Mouse (Mus musculus) cerebellum, adult 11-12 months (tissue): ENCODE data around the gene Zmym1.
"Not testable (repeated sequence)": the region's sequence is repeated elsewhere in the genome, so short reads cannot be mapped to it uniquely, and the experiment has no call there.

Experiments used
- DNase-seq: peaks from one replicate; pipeline ENCODE4 v3.0.0; 2022

Gene Zmym1

GRCm38 (mm10) chr4:127060585-127061290 is at the start of gene Zmym1:
Gene Zmym1, minus strand, starts transcription at chr4:127061152.
- DNase-seq, result peak; percentile 88

- DNase-seq, result no peak
Measured at GRCm38 (mm10) chr4:127110570-127110969, 49.6 kb upstream of the Zmym1 start.

GRCm38 (mm10) chr4:127107566-127107965 is 46.6 kb upstream of the Zmym1 start:
- no peak for DNase-seq

GRCm38 (mm10) chr4:127099552-127099951 is 38.6 kb upstream of the Zmym1 start:
- DNase-seq, result not testable (repeated sequence)

- DNase-seq, result no peak
Measured at GRCm38 (mm10) chr4:127095090-127095489, 34.1 kb upstream of the Zmym1 start.

GRCm38 (mm10) chr4:127091188-127091587 is 30.2 kb upstream of the Zmym1 start:
- no peak for DNase-seq

GRCm38 (mm10) chr4:127085761-127086160 is 24.8 kb upstream of the Zmym1 start:
- DNase-seq, result no peak

- DNase-seq, result no peak
Measured at GRCm38 (mm10) chr4:127083131-127083530, 22.2 kb upstream of the Zmym1 start.

- no peak for DNase-seq
Measured at GRCm38 (mm10) chr4:127080806-127081205, 19.9 kb upstream of the Zmym1 start.

GRCm38 (mm10) chr4:127076875-127077548 is 16.1 kb upstream of the Zmym1 start, which contains the start of gene Zmym6:
Gene Zmym6, plus strand, starts transcription at chr4:127077383.
- peak; percentile 96 for DNase-seq

GRCm38 (mm10) chr4:127074915-127075314 is 14.0 kb upstream of the Zmym1 start:
- DNase-seq, result no peak

- no peak for DNase-seq
Measured at GRCm38 (mm10) chr4:127064051-127064450, 3.1 kb upstream of the Zmym1 start.

- DNase-seq, result no peak
Measured at GRCm38 (mm10) chr4:127054522-127055198, 6.3 kb downstream of the Zmym1 start.

GRCm38 (mm10) chr4:127053071-127053470 is 7.9 kb downstream of the Zmym1 start:
- DNase-seq, result no peak

GRCm38 (mm10) chr4:127051121-127051520 is 9.8 kb downstream of the Zmym1 start:
- DNase-seq, result no peak

GRCm38 (mm10) chr4:127043540-127043939 is 17.4 kb downstream of the Zmym1 start:
- DNase-seq, result no peak

GRCm38 (mm10) chr4:127039871-127040483 is 21.0 kb downstream of the Zmym1 start:
- DNase-seq, result no peak

GRCm38 (mm10) chr4:127038828-127039349 is 22.1 kb downstream of the Zmym1 start:
- DNase-seq, result no peak

- no peak for DNase-seq
Measured at GRCm38 (mm10) chr4:127037908-127038827, 22.8 kb downstream of the Zmym1 start.

- no peak for DNase-seq
Measured at GRCm38 (mm10) chr4:127037158-127037557, 23.8 kb downstream of the Zmym1 start.

GRCm38 (mm10) chr4:127027228-127028190 is 33.4 kb downstream of the Zmym1 start:
- peak; percentile 25 for DNase-seq
